Mouse (Mus musculus) hematopoietic multipotent progenitor cell, adult 10-12 weeks (in vitro differentiated cells): ENCODE data around the gene Cars2. TPM values are rescaled to one million over a fixed set of nuclear protein-coding genes. Genes with fewer than 3 reads are reported as not detected.

ENCODE experiments used
- polyA plus RNA-seq: library from polyadenylated mRNA; stranded (reverse); fragments of >175 nt; gene quantifications from 2 replicates; pipeline ENCODE4 v1.2.3, GENCODE M21; 2012; ENCODE audit warnings: low replicate concordance

Gene Cars2
- 22.5 and 34.8 TPM in 2 replicates for polyA plus RNA-seq

GRCm38 (mm10) chr8:11550281-11550948 lies at the start of gene Cars2:
Gene Cars2 (minus strand): TSS chr8:11550783.

DNA sequence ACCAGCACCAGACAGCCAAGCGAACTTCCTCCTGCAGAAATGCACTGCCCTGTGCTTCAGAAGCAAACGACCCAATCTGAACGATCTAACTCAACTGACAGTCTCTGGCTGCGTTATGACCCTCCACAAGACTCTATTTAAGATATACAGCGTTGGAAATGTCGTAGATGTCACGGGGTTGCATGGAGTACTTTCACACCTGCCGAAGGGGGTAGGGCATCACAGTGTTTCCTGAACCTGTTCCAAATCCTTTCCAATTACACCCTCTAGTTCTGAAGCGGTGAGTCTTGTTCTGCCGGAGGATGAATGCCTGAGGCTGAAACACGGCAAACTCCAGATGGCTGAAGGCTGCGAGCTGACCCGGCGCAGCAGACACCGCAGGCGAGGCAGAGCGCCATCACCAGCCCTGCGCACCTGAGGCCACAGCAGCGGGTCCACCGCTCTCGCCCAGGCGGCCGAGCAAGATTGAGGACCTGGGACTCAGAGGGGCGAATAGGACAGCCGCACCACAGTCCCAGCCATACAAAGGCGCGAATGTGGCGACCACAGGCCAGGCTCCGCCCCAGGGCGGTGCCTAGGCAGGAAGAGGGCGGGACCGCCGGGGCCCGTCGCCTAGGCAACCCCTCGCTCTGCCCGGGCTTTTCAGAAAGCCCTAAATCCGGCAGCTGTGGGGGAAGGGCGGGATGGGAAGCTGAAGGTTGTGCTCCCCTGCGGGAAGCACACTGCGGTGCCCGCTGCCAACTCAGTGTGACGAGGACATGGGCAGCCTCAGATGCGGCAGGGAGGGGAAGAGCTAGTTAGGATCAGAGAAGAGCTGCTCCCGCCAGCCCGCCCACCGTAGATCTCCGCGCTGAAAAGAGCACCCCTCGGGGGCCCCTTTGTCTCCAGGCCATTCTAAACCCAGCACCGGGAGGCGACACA lies 4.5 kb upstream of the Cars2 start, which contains the start of gene Ing1:
Gene Ing1 (plus strand): TSS at position 773 of the 921 bp plus-strand sequence.

GRCm38 (mm10) chr8:11497017-11497990 lies 53.3 kb downstream of the Cars2 start, which contains the start of gene Naxd:
Gene Naxd (plus strand): TSS chr8:11497506.

DNA sequence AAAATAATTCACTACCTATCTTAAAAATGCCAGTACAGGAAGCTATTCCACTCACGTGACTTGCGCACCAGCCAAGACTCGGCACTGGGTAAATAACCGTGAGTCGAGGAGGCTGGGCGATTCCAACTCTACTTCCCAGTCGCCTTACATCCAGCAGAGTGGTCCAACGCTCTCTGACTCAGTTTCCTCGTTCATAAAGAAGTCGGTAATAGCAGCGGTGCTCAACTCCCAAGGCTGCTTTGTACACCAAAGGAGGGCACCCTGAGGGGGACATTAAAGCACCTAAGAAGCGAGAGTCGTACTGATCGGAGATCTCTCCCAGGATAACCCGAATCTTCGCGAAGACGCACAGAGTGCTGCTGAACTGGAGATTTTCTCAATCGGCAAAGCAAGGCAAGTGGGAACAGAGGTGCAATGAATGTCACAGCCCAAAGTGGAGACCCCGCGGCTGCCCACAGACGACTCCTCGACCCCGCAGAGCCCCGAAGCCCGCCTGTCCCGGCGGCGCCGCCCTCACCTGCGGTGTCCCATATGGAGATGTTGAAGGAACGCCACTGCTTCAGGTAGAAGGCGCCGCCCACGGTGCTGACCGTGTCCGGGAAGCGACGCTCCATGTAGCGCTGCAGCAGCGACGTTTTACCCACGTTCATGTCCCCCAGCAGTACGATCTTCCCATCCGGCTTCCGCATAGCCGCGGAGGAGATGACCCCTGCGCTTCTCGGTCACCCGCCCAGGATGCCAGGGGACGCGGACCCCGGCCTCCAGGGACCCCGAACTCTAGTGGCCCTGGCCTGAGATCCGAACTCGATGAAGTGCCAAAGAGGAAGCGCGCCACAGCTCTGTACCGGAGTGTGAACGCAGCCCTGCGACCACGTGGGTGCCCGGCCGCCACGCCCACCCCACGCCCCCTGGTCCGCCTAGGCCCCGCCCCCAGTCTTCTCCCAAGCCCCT lies 72.5 kb downstream of the Cars2 start, which contains the start of gene Rab20:
Gene Rab20 (minus strand): TSS at position 900 of the 951 bp plus-strand sequence.

Other genes starting within 250 kb of the Cars2 start
- gene Col4a2, start 238.0 kb downstream of the Cars2 start, polyA plus RNA-seq = 1.6 and 5.5 TPM in 2 replicates
- 2.5 and 7.4 TPM in 2 replicates for gene Col4a1, start 238.0 kb downstream of the Cars2 start, polyA plus RNA-seq
- gene Rab20, start 72.1 kb downstream of the Cars2 start, polyA plus RNA-seq = 11.0 and 15.0 TPM in 2 replicates
- gene Naxd, start 53.3 kb downstream of the Cars2 start, polyA plus RNA-seq = 29.5 and 50.4 TPM in 2 replicates
- 43.8 and 65.2 TPM in 2 replicates for gene Ing1, start 4.8 kb upstream of the Cars2 start, polyA plus RNA-seq
- 52.0 and 58.4 TPM in 2 replicates for gene Ankrd10, start 85.0 kb upstream of the Cars2 start, polyA plus RNA-seq
- gene 1700016D06Rik, start 150.3 kb upstream of the Cars2 start, polyA plus RNA-seq = not detected in 2 replicates
- 23.7 and 28.0 TPM in 2 replicates for gene Arhgef7, start 176.9 kb upstream of the Cars2 start, polyA plus RNA-seq